Comparison of ENCODE assay signal across 9 mouse cellular contexts in genomic region chr4:155305531-155306031, GRCm38 (mm10). TPM values are rescaled to one million over a fixed set of nuclear protein-coding genes. Genes with fewer than 3 reads are reported as not detected.
A peak's percentile ranks its signal among the peaks of the same experiment; 100 is the strongest.
DNase-seq lines count a peak whose midpoint lies in the region; ATAC-seq lines count a peak whose summit lies in the region.
"Had no signal": no experiment of that assay in that cellular context is flagged by ENCODE, and none has a peak within 500 bp of the region (broad histone marks: within the 10 kb centered on the region; RNA-seq: fewer than 3 reads in every experiment).

No protein-coding gene starts in this region.

- H3K9me3 ChIP-seq in forebrain, embryonic 15.5 days = no peaks in the 10 kb centered on the region

- no peak overlapping the region for H3K4me3 ChIP-seq in forebrain, embryonic 15.5 days

- no peaks in the 10 kb centered on the region for H3K27me3 ChIP-seq in forebrain, embryonic 15.5 days

- no peaks in the 10 kb centered on the region for H3K36me3 ChIP-seq in forebrain, embryonic 15.5 days

- ATAC-seq in forebrain, embryonic 15.5 days (replicated peaks) = peak; percentile 55

- H3K9ac ChIP-seq in forebrain, embryonic 15.5 days (replicated peaks) = no peak overlapping the region; the same call in 1 of the 2 replicates

- intact Hi-C loops in left cerebral cortex, postnatal 14 days (cut with DNase I) = loop anchor here (5.0 kb wide), 1 partner anchor 38 kb away; no protein-coding TSS in a partner anchor

- H3K4me2 ChIP-seq in forebrain, embryonic 15.5 days (replicated peaks) = peak overlapping the region; percentile 32

- H3K27ac ChIP-seq in forebrain, embryonic 15.5 days (replicated peaks) = peak overlapping the region; percentile 88

- peaks cover 46% of the 10 kb centered on the region for H3K4me1 ChIP-seq in forebrain, embryonic 15.5 days

- peak; percentile 42 to 60 for DNase-seq in layer of hippocampus, adult 8-10 months (ENCODE audit: low spot score in 2 of 2)
- no peak for DNase-seq in layer of hippocampus, postnatal 10 days (ENCODE audit: low spot score in 2 of 2)
- DNase-seq in left cerebral cortex, postnatal 14 days (ENCODE audit: low spot score in 2 of 2) = peak; percentile 70 to 93
- DNase-seq in right cerebral cortex, postnatal 25 days = peak; percentile 63
- DNase-seq in heart, adult 8-10 months (ENCODE audit: low spot score) = no peak
- DNase-seq in kidney, adult 11 months = no peak
- DNase-seq in thymus, adult 18-20 months = no peak
- DNase-seq: lung, postnatal 10 days had no signal

- 5% methylated on average over 8 of the region's 8 CpGs for WGBS in forebrain, embryonic 15.5 days

RNA-seq across cellular contexts. Expression of gene Prkcz, which starts 55.6 kb away (rescaled TPM):
- 100 to 1,000 TPM; 144 to 189 (median 169) TPM for total RNA-seq in layer of hippocampus, adult 8-10 months (2022)
- 100 to 1,000 TPM; 123 to 138 TPM for total RNA-seq in layer of hippocampus, postnatal 10 days (2021)
- polyA plus RNA-seq in forebrain, embryonic 15.5 days (2015; fragmentation: Nextera tagmentation; extraction: Ambion mirVana) = 62.2 and 69.1 TPM in 2 replicates
- 100 to 1,000 TPM; 204 to 214 TPM for total RNA-seq in left cerebral cortex, postnatal 14 days (2021)
- 1 to 10 TPM; 4.1 to 7.8 (median 5.5) TPM for total RNA-seq in heart, adult 8-10 months (2022)

RNA-seq across cellular contexts. Expression of gene Faap20, which starts 56.0 kb away (rescaled TPM):
- total RNA-seq in layer of hippocampus, adult 8-10 months (2022) = 10 to 100 TPM; 24.1 to 35.0 (median 31.4) TPM
- total RNA-seq in layer of hippocampus, postnatal 10 days (2021) = 10 to 100 TPM; 22.2 to 24.3 TPM
- 88.2 and 89.3 TPM in 2 replicates for polyA plus RNA-seq in forebrain, embryonic 15.5 days (2015; fragmentation: Nextera tagmentation; extraction: Ambion mirVana)
- 10 to 100 TPM; 22.6 to 27.0 TPM for total RNA-seq in left cerebral cortex, postnatal 14 days (2021)
- total RNA-seq in heart, adult 8-10 months (2022) = 10 to 100 TPM; 12.4 to 17.8 (median 15.9) TPM

Comparison
In these comparisons a context has a peak if more than half of its experiments do, and no peak if none do; other contexts are left out.
1. DNase-seq: peak in layer of hippocampus, adult 8-10 months (2 of 2), left cerebral cortex, postnatal 14 days (2 of 2) and right cerebral cortex, postnatal 25 days (single experiment); none in layer of hippocampus, postnatal 10 days (0 of 2), heart, adult 8-10 months (single experiment), kidney, adult 11 months (single experiment) and thymus, adult 18-20 months (0 of 2).
2. RNA of gene Prkcz, which starts 55.6 kb away (total RNA-seq): 204 to 214 TPM in left cerebral cortex, postnatal 14 days, 144 to 189 TPM in layer of hippocampus, adult 8-10 months and 123 to 138 TPM in layer of hippocampus, postnatal 10 days; 4.1 to 7.8 TPM in heart, adult 8-10 months; every median in the first group is over 10 times any median in the second.